Mouse (Mus musculus) olfactory bulb, adult 2 months (tissue): ENCODE measurements around the gene Lrg1.

Source experiments
- CTCF ChIP-seq: fragments of 200-500 bp; IDR thresholded peaks from 2 replicates; pipeline ENCODE4 v1.5.1; 2012; ENCODE audit warnings: low read depth, mild to moderate bottlenecking, low read length, moderate library complexity; ENCODE audit not compliant: insufficient read depth
- POLR2A ChIP-seq: fragments of 200-500 bp; IDR thresholded peaks from 2 replicates; pipeline ENCODE4 v1.6.1; 2012; ENCODE audit warnings: mild to moderate bottlenecking, low read depth, low read length, moderate library complexity; ENCODE audit not compliant: insufficient read depth

DNA sequence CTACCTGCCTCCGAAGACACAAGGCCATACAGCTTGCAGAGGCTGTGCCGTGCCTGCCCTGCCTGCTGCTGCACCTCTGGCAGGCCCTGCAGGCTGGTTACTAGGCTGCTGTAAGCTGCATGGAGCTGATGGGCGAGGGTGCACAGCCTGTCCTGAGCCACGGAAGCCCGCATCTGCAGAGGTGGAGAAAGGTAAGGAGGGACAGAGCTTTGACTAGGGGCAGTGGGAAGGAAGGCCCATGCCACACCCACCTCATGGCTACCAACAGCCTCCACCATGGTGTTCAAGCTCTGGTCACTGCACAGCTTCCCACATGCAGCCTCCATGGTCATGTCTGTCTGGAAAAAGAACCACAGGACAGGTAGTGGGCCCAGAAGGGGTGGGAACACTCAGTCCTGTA is 19.6 kb downstream of the Lrg1 start:
- TF ChIP-seq POLR2A (no peak), CTCF (no peak)
